Mouse (Mus musculus) lung, postnatal 0 days (tissue): ENCODE data around the gene Mapk1ip1l. TPM values are rescaled to one million over a fixed set of nuclear protein-coding genes. Genes with fewer than 3 reads are reported as not detected.
A peak's percentile ranks its signal among the peaks of the same experiment; 100 is the strongest.

ENCODE experiments used
- ATAC-seq: fragments of 200-750 bp; cut with Nextera tagmentation; 2 replicates; pipeline ENCODE4 v1.8.0; 2017; ENCODE audit warnings: moderate library complexity
- DNase-seq: peaks from one replicate; pipeline ENCODE4 v3.0.0-alpha.2; 2016; ENCODE audit warnings: low spot score
- H3K27ac ChIP-seq: fragments of 300-500 bp; sonication (generic); 2 replicates; pipeline ENCODE4 v1.5.1; 2014; ENCODE audit warnings: antibody characterized with exemption, mild to moderate bottlenecking, low read length, mixed read lengths
- H3K27me3 ChIP-seq: fragments of 300-500 bp; sonication (generic); replicated peaks from 2 replicates; pipeline ENCODE4 v1.6.1; 2014; ENCODE audit warnings: low read length, mixed read lengths; ENCODE audit not compliant: insufficient read depth
- H3K36me3 ChIP-seq: fragments of 300-500 bp; sonication (generic); 2 replicates; pipeline ENCODE4 v1.6.1; 2014; ENCODE audit warnings: low read length, mixed read lengths; ENCODE audit not compliant: insufficient read depth
- H3K4me1 ChIP-seq: fragments of 300-500 bp; sonication (generic); 2 replicates; pipeline ENCODE4 v1.6.1; 2014; ENCODE audit warnings: antibody characterized with exemption, low read depth, low read length, mixed read lengths; ENCODE audit not compliant: insufficient read depth
- H3K4me2 ChIP-seq: fragments of 300-500 bp; sonication (generic); replicated peaks from 2 replicates; pipeline ENCODE4 v1.6.1; 2014; ENCODE audit warnings: low read depth, mild to moderate bottlenecking, low read length, moderate library complexity, mixed read lengths
- H3K4me3 ChIP-seq: fragments of 300-500 bp; sonication (generic); 2 replicates; pipeline ENCODE4 v1.5.1; 2014; ENCODE audit warnings: low read depth, low read length
- H3K9ac ChIP-seq: fragments of 300-500 bp; sonication (generic); replicated peaks from 2 replicates; pipeline ENCODE4 v1.6.1; 2014; ENCODE audit warnings: low read depth, mild to moderate bottlenecking
- H3K9me3 ChIP-seq: fragments of 300-500 bp; sonication (generic); 2 replicates; pipeline ENCODE4 v1.6.1; 2016; ENCODE audit warnings: low read length, mixed read lengths
- CTCF ChIP-seq: IDR thresholded peaks from 2 replicates; pipeline ENCODE4 v1.5.1; 2016; ENCODE audit warnings: antibody characterized with exemption, mild to moderate bottlenecking
- EP300 ChIP-seq: IDR thresholded peaks from 2 replicates; pipeline ENCODE4 v1.6.1; 2016; ENCODE audit warnings: antibody characterized with exemption, mild to moderate bottlenecking, control low read depth
- WGBS: fragments of 180-500 bp; shearing (Covaris S2); extraction: QIAGEN DNeasy Blood & Tissue Kit; methylation state at CpG from one replicate; pipeline ENCODE4 v1.1.7; 2014; 5-methylcytosine and 5-hydroxymethylcytosine counted together
- polyA plus RNA-seq: library from polyadenylated mRNA; unstranded; fragments of >200 nt; fragmentation: Nextera tagmentation; extraction: Ambion mirVana; gene quantifications from 2 replicates; pipeline ENCODE4 v1.2.1, GENCODE M21; 2015

The Mapk1ip1l gene
- polyA plus RNA-seq, 1 experiment from 2014 or later: 19.9 TPM

- Histone ChIP-seq H3K9me3 (no peaks in the 10 kb centered on the region), H3K27ac (no peak overlapping the region), H3K9ac (no peak overlapping the region), H3K4me1 (no peaks in the 10 kb centered on the region), H3K4me3 (no peak overlapping the region), H3K4me2 (no peak overlapping the region), H3K36me3 (no peaks in the 10 kb centered on the region), H3K27me3 (no peaks in the 10 kb centered on the region)
- ATAC-seq (no peak), DNase-seq (no peak)
- TF ChIP-seq EP300: no peak
- TF ChIP-seq CTCF: no peak
- 48% methylated on average over 5 of the region's 5 CpGs for WGBS
Measured at GRCm38 (mm10) chr14:47331920-47332319, 33.9 kb downstream of the Mapk1ip1l start.

GRCm38 (mm10) chr14:47334819-47335218 is 36.8 kb downstream of the Mapk1ip1l start:
- no peak; the same call in 1 of the 2 replicates for ATAC-seq
- no peak overlapping the region for H3K4me2 ChIP-seq
- peak; percentile 71 for DNase-seq
- peak; percentile 88 for TF ChIP-seq CTCF
- TF ChIP-seq EP300: no peak
- H3K4me1 ChIP-seq: no peaks in the 10 kb centered on the region
- no peak overlapping the region for H3K4me3 ChIP-seq
- no peaks in the 10 kb centered on the region for H3K27me3 ChIP-seq
- WGBS: 80% methylated on average over 4 of the region's 4 CpGs
- H3K36me3 ChIP-seq: no peaks in the 10 kb centered on the region
- H3K9ac ChIP-seq: no peak overlapping the region
- no peaks in the 10 kb centered on the region for H3K9me3 ChIP-seq
- no peak overlapping the region for H3K27ac ChIP-seq

DNA sequence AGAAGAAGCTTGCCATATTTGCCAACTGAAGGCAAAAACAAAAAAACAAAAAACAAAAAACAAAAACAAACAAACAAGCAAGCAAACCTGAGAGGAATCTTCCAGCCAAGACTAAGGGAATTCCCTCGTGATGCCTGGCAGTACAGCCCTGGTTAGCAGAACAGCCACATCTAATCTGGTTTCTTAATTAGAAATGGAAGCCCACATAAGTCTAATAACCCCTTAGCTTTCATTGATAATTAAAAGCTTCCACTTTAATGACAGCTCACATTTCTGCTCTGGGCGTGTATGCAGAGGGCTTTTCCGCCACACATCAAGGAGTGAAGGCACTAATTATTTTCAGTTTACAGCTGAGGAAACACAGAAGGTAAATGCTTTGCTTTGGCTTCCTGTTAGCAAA is 37.2 kb downstream of the Mapk1ip1l start:
- no peaks in the 10 kb centered on the region for H3K27me3 ChIP-seq
- no peaks in the 10 kb centered on the region for H3K4me1 ChIP-seq
- no peaks in the 10 kb centered on the region for H3K9me3 ChIP-seq
- whole genome bisulfite sequencing: 78% methylated on average over 3 of the region's 3 CpGs
- H3K36me3 ChIP-seq: no peaks in the 10 kb centered on the region
- no peak for ATAC-seq
- H3K4me2 ChIP-seq: no peak overlapping the region
- no peak for DNase-seq
- TF ChIP-seq EP300 (no peak), CTCF (no peak)
- H3K4me3 ChIP-seq: no peak overlapping the region
- H3K27ac ChIP-seq: no peak overlapping the region
- no peak overlapping the region for H3K9ac ChIP-seq

DNA sequence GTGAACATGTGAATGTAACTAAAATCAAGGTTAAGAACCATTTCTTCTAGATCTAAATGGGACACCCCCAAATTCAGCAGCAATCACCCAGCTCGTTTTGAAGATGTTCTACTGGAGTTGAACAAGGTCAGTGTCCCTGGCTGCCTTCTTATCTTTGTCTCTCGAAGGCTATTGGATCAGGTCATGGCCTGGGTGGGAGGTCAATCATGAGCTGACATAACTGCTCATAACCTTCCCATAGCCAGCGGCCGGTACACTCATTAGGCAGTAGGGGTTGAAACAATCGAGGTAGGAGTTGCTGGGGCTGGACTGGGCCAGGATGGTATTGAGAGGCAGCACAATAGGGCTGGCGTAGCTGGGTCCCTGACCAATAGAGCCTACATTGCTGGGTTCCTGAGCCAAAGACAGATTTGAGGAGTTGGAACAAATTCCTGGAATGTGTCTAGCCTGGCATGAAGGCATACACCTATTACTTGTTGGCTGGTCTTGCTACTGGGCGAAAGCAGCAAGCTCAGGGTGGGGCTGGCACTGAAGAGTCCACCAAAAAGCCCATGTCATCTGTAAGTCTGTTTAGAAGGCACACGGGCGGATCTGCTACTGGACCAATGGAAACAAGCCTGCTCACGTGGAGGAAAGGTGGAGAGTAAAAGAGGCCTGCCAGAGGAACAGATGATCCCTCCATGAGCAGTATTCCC is 42.3 kb downstream of the Mapk1ip1l start:
- H3K9ac ChIP-seq: no peak overlapping the region
- H3K9me3 ChIP-seq: no peaks in the 10 kb centered on the region
- ATAC-seq (no peak), DNase-seq (no peak)
- no peak overlapping the region for H3K4me2 ChIP-seq
- no peak overlapping the region for H3K27ac ChIP-seq
- TF ChIP-seq CTCF: no peak
- TF ChIP-seq EP300: no peak
- H3K4me3 ChIP-seq: no peak overlapping the region
- H3K27me3 ChIP-seq: no peaks in the 10 kb centered on the region
- H3K36me3 ChIP-seq: no peaks in the 10 kb centered on the region
- H3K4me1 ChIP-seq: no peaks in the 10 kb centered on the region
- 79% methylated on average over 10 of the region's 10 CpGs for WGBS

DNA sequence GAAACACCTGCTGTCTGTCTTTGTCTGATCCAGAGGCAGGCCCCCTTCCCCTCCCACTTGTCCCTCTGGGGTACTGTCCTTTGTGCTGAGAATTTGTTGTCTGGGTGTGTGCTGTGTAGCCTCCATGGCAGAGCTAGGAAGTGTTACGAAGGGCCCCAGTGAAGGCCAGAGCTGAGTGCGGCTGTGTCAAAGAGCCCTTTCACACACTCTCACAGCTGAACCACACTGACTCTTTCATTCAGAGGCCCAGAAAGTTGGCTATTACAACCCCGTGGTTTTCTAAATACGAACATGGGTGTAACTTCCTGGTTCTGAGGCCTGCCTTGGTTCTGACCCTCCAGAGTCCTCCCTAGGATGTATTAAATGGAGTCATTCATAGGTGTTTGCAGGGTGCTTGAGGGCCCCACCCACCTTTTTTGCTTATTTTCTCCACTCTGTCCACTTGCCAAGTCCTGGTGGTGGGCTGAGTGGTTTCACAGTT is 43.8 kb downstream of the Mapk1ip1l start:
- no peak for TF ChIP-seq CTCF
- TF ChIP-seq EP300: no peak
- peak; percentile 35; the same call in 1 of the 2 replicates for ATAC-seq

DNA sequence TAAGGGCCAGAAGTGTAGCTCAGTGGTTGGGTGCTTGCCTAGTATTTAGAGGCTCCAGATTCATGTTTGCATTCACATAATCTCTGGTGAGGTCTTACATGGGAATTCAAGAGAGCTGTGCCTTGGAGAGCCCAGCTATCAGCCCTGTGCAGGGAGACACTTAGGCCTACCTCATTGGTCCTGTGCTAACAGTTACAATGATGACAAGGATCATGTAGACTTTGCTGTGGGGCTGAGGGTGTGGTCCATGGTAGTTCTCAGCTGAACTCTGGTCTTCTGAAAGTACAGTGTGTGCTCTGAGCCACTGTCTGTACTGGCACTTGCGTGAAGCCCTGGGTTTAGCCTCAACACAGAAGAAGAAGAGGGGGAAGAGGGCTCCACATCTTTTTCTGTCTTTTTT is 48.6 kb downstream of the Mapk1ip1l start:
- Histone ChIP-seq H3K27me3 (no peaks in the 10 kb centered on the region), H3K4me2 (no peak overlapping the region), H3K36me3 (no peaks in the 10 kb centered on the region), H3K9me3 (no peaks in the 10 kb centered on the region), H3K27ac (no peak overlapping the region), H3K4me1 (no peaks in the 10 kb centered on the region), H3K4me3 (no peak overlapping the region), H3K9ac (no peak overlapping the region)
- TF ChIP-seq EP300 (no peak), CTCF (no peak)
- ATAC-seq (no peak), DNase-seq (no peak)
- WGBS: 80% methylated on average over 1 of the region's 1 CpGs

More for the DNA sequence above, 43.8 kb downstream of the Mapk1ip1l start:
- Histone ChIP-seq H3K9me3 (no peaks in the 10 kb centered on the region), H3K4me1 (no peaks in the 10 kb centered on the region), H3K27ac (no peak overlapping the region), H3K9ac (no peak overlapping the region), H3K4me2 (no peak overlapping the region), H3K4me3 (no peak overlapping the region), H3K36me3 (no peaks in the 10 kb centered on the region), H3K27me3 (no peaks in the 10 kb centered on the region)
- 44% methylated on average over 4 of the region's 4 CpGs for WGBS
- DNase-seq: peak; percentile 36
